Mouse (Mus musculus) neural tube, embryonic 12.5 days (tissue): ENCODE measurements at regions not wholly inside any gene's neighbourhood (a gene's known extent, or its start where the extent isn't known, plus 50 kb on each side); places are given as distances from the start of the nearest gene placed in this dataset.

ENCODE experiments used
- ATAC-seq: fragments of 200-750 bp; cut with Nextera tagmentation; 2 replicates; pipeline ENCODE4 v1.8.0; 2017; ENCODE audit warnings: low read depth, mild to moderate bottlenecking, moderate TSS enrichment, moderate library complexity; ENCODE audit not compliant: low FRiP score
- H3K27ac ChIP-seq: fragments of 300-500 bp; sonication (generic); 2 replicates; pipeline ENCODE4 v1.5.1; 2016
- H3K27me3 ChIP-seq: fragments of 300-500 bp; sonication (generic); replicated peaks from 2 replicates; pipeline ENCODE4 v1.6.1; 2016; ENCODE audit warnings: mild to moderate bottlenecking
- H3K36me3 ChIP-seq: fragments of 300-500 bp; sonication (generic); 2 replicates; pipeline ENCODE4 v1.6.1; 2016; ENCODE audit warnings: mild to moderate bottlenecking
- H3K4me1 ChIP-seq: fragments of 300-500 bp; sonication (generic); 2 replicates; pipeline ENCODE4 v1.6.1; 2016
- H3K4me2 ChIP-seq: fragments of 300-500 bp; sonication (generic); replicated peaks from 2 replicates; pipeline ENCODE4 v1.6.1; 2016; ENCODE audit warnings: mild to moderate bottlenecking
- H3K4me3 ChIP-seq: fragments of 300-500 bp; sonication (generic); 2 replicates; pipeline ENCODE4 v1.5.1; 2016
- H3K9ac ChIP-seq: fragments of 300-500 bp; sonication (generic); 2 replicates; pipeline ENCODE4 v1.6.1; 2016; ENCODE audit warnings: mild to moderate bottlenecking
- H3K9me3 ChIP-seq: fragments of 300-500 bp; sonication (generic); 2 replicates; pipeline ENCODE4 v1.6.1; 2016; ENCODE audit warnings: mild to moderate bottlenecking
- WGBS: fragments of 180-500 bp; shearing (Covaris S2); methylation state at CpG from one replicate; pipeline ENCODE4 v1.1.7; 2016; 5-methylcytosine and 5-hydroxymethylcytosine counted together

DNA sequence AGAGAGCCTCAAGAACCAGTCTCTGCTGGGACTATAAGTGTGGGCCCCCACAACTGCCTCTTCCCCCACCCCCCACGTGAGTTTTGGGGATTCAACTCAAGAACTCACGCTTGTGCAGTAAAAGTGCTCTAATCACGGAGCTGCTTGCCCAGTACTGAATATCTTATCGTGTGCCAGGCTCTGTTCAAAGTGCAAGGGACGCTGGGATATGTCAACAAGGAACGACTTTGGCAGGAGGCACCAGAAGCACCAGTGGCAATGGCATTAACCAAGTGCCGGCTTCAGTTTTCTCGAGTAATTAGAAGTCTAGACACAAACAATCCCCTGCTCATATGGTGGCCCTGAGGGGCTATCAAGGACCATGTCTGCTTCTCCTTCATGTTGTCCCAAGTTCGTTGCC, 106.0 kb upstream of the Magi1 start:
- no peak for ATAC-seq
- no peaks in the 10 kb centered on the region for H3K4me1 ChIP-seq
- H3K4me2 ChIP-seq: no peak overlapping the region
- H3K27ac ChIP-seq: no peak overlapping the region
- 79% methylated on average over 9 of the region's 9 CpGs for WGBS
- H3K9me3 ChIP-seq: no peaks in the 10 kb centered on the region
- no peak overlapping the region for H3K9ac ChIP-seq
- H3K36me3 ChIP-seq: no peaks in the 10 kb centered on the region
- no peak overlapping the region for H3K4me3 ChIP-seq
- H3K27me3 ChIP-seq: no peaks in the 10 kb centered on the region

DNA sequence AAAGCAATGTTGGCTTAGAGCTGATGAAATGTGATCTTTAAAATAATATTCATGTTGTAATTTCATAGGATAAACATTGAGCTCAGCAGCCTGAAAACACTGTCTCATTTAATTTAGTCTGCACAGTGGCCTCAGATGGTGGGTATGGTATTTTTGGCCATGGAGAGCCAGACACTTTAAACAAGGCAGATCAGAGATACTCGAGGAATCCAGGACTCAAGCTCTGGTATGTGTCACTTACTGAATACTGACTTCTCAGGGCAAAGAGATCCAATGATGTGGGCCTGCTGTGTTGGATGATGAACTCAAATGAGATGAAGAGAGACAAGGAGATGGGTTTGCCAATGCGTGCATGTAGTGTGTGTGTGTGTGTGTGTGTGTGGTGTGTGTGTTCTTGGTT, 103.9 kb upstream of the Magi1 start:
- Histone ChIP-seq H3K9ac (no peak overlapping the region), H3K4me1 (no peaks in the 10 kb centered on the region), H3K36me3 (no peaks in the 10 kb centered on the region), H3K9me3 (peaks cover 6% of the 10 kb centered on the region; the same call in 1 of the 2 replicates), H3K4me3 (no peak overlapping the region), H3K27me3 (no peaks in the 10 kb centered on the region), H3K4me2 (no peak overlapping the region), H3K27ac (no peak overlapping the region)
- WGBS: 81% methylated on average over 2 of the region's 2 CpGs
- no peak for ATAC-seq

DNA sequence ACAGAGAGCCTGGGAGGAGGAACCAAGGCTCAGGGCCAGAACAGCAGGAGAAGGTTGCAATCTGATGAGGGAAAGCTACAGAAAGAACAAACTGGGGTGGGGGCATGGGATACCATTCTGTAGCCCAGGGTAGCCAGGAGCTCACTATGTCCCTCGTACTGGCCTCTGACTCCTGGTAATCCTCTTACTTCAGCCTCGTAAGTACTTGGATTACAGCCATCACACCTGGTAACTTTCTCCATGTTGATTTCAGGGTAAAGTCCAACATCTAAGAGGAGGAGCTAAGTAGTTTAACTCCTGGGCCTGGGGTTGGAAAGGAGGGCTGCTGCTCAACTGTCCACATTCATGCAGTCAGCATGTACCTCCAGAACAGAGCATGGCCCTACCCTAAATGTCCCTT, 101.8 kb upstream of the Magi1 start:
- WGBS: 88% methylated on average over 2 of the region's 2 CpGs
- Histone ChIP-seq H3K4me2 (no peak overlapping the region), H3K9ac (no peak overlapping the region), H3K4me3 (no peak overlapping the region), H3K27ac (no peak overlapping the region), H3K27me3 (no peaks in the 10 kb centered on the region), H3K36me3 (no peaks in the 10 kb centered on the region), H3K9me3 (peaks cover 6% of the 10 kb centered on the region; the same call in 1 of the 2 replicates), H3K4me1 (no peaks in the 10 kb centered on the region)
- no peak for ATAC-seq

DNA sequence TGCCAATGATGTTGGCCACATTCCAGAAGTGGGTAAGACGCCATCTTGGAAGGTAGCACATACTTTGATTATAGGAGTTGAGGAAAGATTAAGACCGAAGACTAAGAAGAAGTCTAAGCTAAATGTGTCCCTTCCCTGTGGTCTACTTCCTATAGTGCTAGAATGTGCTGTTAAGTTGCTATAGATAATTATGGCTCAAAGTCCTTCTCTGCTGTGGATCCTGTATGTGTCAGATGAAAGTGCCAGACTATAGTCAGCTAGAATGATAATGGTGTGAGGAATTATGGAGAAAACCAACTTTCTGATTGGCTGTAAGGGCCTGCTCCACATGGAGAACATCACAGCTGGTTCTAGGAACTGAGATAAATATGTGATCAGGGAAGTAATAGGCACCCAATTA, 86.3 kb upstream of the Magi1 start:
- WGBS: 92% methylated on average over 2 of the region's 2 CpGs
- Histone ChIP-seq H3K4me2 (no peak overlapping the region), H3K27me3 (no peaks in the 10 kb centered on the region), H3K27ac (no peak overlapping the region), H3K36me3 (no peaks in the 10 kb centered on the region), H3K4me1 (no peaks in the 10 kb centered on the region), H3K4me3 (no peak overlapping the region), H3K9me3 (no peaks in the 10 kb centered on the region), H3K9ac (no peak overlapping the region)
- ATAC-seq: no peak

DNA sequence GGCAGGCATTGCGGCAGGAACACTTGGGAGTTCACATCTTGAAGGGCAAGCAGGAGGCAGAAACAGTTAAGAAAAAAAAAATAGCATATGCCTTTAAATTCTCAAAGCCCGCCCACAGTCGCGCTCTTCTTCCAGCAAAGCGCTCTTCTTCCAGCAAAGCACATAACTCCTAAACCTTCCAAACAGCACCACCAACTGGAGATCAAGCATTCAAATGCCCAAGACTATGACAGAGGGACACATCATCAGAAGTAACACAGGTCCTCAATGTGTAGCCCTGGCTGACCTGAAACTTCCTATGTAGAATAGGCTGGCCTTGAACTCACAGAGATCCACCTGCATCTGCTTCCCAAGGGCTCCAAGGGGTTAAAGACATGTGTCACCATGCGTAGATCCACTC, 80.2 kb upstream of the Magi1 start:
- ATAC-seq: no peak
- H3K4me3 ChIP-seq: no peak overlapping the region
- no peaks in the 10 kb centered on the region for H3K27me3 ChIP-seq
- H3K9ac ChIP-seq: no peak overlapping the region
- H3K4me1 ChIP-seq: no peaks in the 10 kb centered on the region
- H3K36me3 ChIP-seq: no peaks in the 10 kb centered on the region
- H3K27ac ChIP-seq: no peak overlapping the region
- 89% methylated on average over 6 of the region's 6 CpGs for WGBS
- no peaks in the 10 kb centered on the region for H3K9me3 ChIP-seq
- H3K4me2 ChIP-seq: no peak overlapping the region

DNA sequence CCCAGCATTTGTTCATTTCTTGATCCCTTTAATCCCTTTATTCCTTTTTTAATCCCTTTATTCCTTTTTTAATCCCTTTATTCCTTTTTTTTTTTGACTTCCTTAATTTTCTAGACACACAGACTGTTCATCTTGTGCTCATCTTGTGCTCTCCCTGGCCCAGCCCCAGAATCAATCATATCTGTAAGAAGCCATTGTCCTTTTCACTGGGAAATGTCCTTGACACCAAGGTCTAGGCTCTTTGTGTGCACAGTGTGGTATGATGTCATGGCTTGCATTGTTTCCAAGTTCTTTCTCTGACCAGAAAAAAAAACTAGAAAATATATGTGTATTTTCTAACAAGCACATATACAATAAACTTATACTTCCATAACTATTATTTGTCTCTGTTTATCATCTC, 78.9 kb upstream of the Magi1 start:
- no peak for ATAC-seq
- no peaks in the 10 kb centered on the region for H3K36me3 ChIP-seq

DNA sequence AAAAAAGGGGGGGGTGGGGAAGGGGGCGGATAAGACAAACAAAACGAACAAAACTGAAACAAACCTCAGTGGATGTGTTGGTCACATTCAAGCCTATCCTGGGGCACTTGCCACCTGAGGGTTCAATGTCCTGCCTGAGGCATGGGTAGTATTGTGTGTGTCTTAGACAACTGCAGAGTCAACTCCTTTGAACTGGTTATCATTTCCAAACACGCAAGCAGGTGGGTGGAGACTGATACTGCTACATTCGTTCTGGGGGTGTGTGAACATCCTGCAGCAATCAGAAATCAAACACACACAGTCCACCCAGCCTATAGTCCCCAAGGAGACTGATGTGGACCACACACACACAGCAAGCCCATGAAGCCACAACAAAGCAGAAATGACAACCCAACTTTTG, 73.9 kb upstream of the Magi1 start:
- Histone ChIP-seq H3K36me3 (no peaks in the 10 kb centered on the region), H3K9ac (no peak overlapping the region), H3K4me1 (no peaks in the 10 kb centered on the region), H3K4me3 (no peak overlapping the region), H3K9me3 (no peaks in the 10 kb centered on the region), H3K27me3 (no peaks in the 10 kb centered on the region), H3K4me2 (no peak overlapping the region), H3K27ac (no peak overlapping the region)
- ATAC-seq: no peak
- 81% methylated on average over 4 of the region's 4 CpGs for WGBS

More for the DNA sequence above, 78.9 kb upstream of the Magi1 start:
- H3K4me3 ChIP-seq: no peak overlapping the region
- H3K4me2 ChIP-seq: no peak overlapping the region
- H3K9ac ChIP-seq: no peak overlapping the region
- H3K4me1 ChIP-seq: no peaks in the 10 kb centered on the region
- H3K9me3 ChIP-seq: no peaks in the 10 kb centered on the region
- H3K27ac ChIP-seq: no peak overlapping the region
- H3K27me3 ChIP-seq: no peaks in the 10 kb centered on the region

DNA sequence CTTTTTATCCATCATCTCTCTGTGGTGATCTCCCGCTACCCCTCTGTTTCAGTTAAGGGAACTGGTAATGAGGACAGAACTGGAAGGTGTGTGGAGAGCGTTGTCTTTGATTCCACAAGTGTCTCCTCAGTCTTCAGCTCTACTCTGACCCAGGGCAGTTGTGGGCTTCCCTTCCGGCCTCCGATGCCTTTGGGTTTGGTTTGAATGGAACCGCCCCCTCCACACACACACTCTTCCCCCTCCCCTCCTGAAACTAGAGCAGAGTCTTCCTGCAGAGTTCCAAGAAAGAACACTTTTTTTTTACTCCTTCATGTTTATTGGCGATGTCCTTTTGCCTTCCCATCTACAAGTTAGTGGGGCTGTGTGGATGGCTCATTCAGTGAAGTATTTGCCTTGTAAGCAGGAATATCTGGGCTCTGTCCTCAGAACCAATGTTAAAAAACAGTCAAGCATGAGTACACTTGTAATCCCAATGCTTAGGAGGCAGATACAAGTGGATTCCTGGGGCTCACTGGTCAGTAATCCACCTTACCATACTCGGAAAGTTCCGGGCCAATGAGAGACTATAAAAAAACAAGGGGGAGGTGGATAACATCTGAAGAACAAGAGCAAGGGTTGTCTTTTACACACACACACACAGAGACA, 70.9 kb upstream of the Magi1 start:
- no peak overlapping the region for H3K4me2 ChIP-seq
- H3K4me3 ChIP-seq: no peak overlapping the region
- H3K36me3 ChIP-seq: no peaks in the 10 kb centered on the region
- no peak for ATAC-seq
- no peaks in the 10 kb centered on the region for H3K9me3 ChIP-seq
- no peak overlapping the region for H3K27ac ChIP-seq
- H3K4me1 ChIP-seq: no peaks in the 10 kb centered on the region
- WGBS: 61% methylated on average over 8 of the region's 8 CpGs
- no peaks in the 10 kb centered on the region for H3K27me3 ChIP-seq
- no peak overlapping the region for H3K9ac ChIP-seq

DNA sequence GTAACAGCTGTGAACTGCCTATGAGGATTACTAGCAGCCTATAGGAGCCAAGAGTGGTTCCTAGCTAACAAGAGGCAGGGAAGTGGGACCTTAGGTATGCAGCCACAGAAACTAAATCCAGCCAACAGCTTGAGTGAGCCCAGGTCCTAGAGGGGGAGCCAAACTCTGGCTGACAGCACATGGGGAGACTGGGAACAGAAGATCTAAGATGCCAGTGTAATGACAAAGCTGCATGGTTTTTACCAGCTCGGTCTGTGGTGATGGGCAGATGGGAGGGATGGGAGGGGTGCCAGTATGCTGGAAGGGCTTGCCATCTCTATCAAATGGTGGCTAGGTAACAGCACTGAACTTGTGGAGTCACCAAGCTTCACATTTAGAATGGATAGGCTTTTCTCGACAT, 60.6 kb upstream of the Magi1 start:
- Histone ChIP-seq H3K36me3 (no peaks in the 10 kb centered on the region), H3K9me3 (no peaks in the 10 kb centered on the region; the same call in 1 of the 2 replicates), H3K4me2 (no peak overlapping the region), H3K4me3 (no peak overlapping the region), H3K4me1 (no peaks in the 10 kb centered on the region), H3K9ac (no peak overlapping the region), H3K27ac (no peak overlapping the region), H3K27me3 (no peaks in the 10 kb centered on the region)
- ATAC-seq: no peak
- WGBS: 90% methylated on average over 2 of the region's 2 CpGs

DNA sequence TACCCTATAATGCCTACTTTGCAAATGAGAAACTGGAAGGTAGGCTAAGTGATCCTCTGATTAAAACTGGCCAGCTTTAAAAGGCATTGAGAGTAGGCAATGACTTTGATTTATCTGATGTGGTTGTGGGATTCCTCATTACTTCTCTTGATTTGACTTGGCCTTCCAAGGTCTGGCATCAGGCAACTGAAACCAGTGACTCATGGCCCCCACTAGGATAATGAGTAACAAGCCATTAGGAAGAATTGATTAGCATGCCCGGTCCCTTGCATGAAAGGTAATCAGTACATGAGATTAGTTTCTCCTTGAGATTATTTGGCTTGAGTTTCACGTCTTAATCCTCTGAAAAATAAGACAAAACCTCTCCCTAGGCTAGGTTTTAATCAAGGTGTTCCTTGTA, 56.8 kb upstream of the Magi1 start:
- H3K36me3 ChIP-seq: no peaks in the 10 kb centered on the region
- no peaks in the 10 kb centered on the region for H3K27me3 ChIP-seq
- no peak overlapping the region for H3K4me3 ChIP-seq
- 73% methylated on average over 2 of the region's 2 CpGs for WGBS
- H3K27ac ChIP-seq: no peak overlapping the region
- no peak overlapping the region for H3K4me2 ChIP-seq
- H3K9ac ChIP-seq: no peak overlapping the region
- no peaks in the 10 kb centered on the region for H3K4me1 ChIP-seq
- H3K9me3 ChIP-seq: no peaks in the 10 kb centered on the region
- no peak for ATAC-seq

DNA sequence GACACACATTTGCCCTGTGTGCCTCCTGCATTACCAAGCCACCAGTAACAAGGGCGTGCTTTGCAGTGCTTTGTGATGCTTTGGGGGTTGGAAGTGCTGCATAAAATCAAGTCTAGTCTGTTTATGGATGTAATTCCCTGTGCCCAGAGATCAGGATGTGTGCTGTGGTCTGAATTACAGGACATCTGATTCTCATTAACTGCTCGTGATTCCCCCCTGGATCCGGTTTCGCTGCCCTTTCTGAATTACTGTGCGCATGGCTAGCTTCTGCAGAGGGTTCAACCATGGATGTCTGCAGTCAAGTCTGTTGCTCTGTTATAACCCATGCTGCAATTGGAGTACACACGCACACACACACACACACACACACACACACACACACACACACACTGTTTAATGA, 52.5 kb upstream of the Magi1 start:
- H3K4me2 ChIP-seq: no peak overlapping the region
- H3K27ac ChIP-seq: no peak overlapping the region
- H3K4me1 ChIP-seq: no peaks in the 10 kb centered on the region
- no peaks in the 10 kb centered on the region for H3K9me3 ChIP-seq
- no peaks in the 10 kb centered on the region for H3K36me3 ChIP-seq
- H3K27me3 ChIP-seq: no peaks in the 10 kb centered on the region
- no peak overlapping the region for H3K9ac ChIP-seq
- no peak for ATAC-seq
- H3K4me3 ChIP-seq: no peak overlapping the region
- WGBS: 70% methylated on average over 6 of the region's 6 CpGs
